Mouse (Mus musculus): Measurements from ENCODE around the gene Zpld1.

Zpld1 gene

GRCm38 (mm10) chr16:55297886-55298285, at the start of gene Zpld1:
Gene Zpld1, minus strand, starts transcription at chr16:55297986.
- in situ Hi-C loops (cut with MboI; ENCODE audit: unreplicated experiment in 2 of 2) = no loop called here

- in situ Hi-C loops (cut with MboI; ENCODE audit: unreplicated experiment in 2 of 2) = no loop called here
Observed at GRCm38 (mm10) chr16:55345644-55346043, 47.9 kb upstream of the Zpld1 start.

- in situ Hi-C loops (cut with MboI; ENCODE audit: unreplicated experiment in 2 of 2) = no loop called here
Observed at GRCm38 (mm10) chr16:55321542-55322514, 24.0 kb upstream of the Zpld1 start.

GRCm38 (mm10) chr16:55316996-55317395, 19.2 kb upstream of the Zpld1 start:
- in situ Hi-C loops (cut with MboI; ENCODE audit: unreplicated experiment in 2 of 2) = no loop called here

GRCm38 (mm10) chr16:55312106-55312505, 14.3 kb upstream of the Zpld1 start:
- in situ Hi-C loops (cut with MboI; ENCODE audit: unreplicated experiment in 2 of 2) = no loop called here

- in situ Hi-C loops (cut with MboI; ENCODE audit: unreplicated experiment in 2 of 2) = no loop called here
Observed at GRCm38 (mm10) chr16:55282696-55283095, 15.1 kb downstream of the Zpld1 start.

- in situ Hi-C loops (cut with MboI; ENCODE audit: unreplicated experiment in 2 of 2) = no loop called here
Observed at GRCm38 (mm10) chr16:55277447-55277846, 20.3 kb downstream of the Zpld1 start.

- in situ Hi-C loops (cut with MboI; ENCODE audit: unreplicated experiment in 2 of 2) = no loop called here
Observed at GRCm38 (mm10) chr16:55265281-55265680, 32.5 kb downstream of the Zpld1 start.

- in situ Hi-C loops (cut with MboI; ENCODE audit: unreplicated experiment in 2 of 2) = no loop called here
Observed at GRCm38 (mm10) chr16:55260862-55261574, 36.8 kb downstream of the Zpld1 start.

- in situ Hi-C loops (cut with MboI; ENCODE audit: unreplicated experiment in 2 of 2) = no loop called here
Observed at GRCm38 (mm10) chr16:55259719-55260118, 38.1 kb downstream of the Zpld1 start.

GRCm38 (mm10) chr16:55240996-55241395, 56.8 kb downstream of the Zpld1 start:
- in situ Hi-C loops (cut with MboI; ENCODE audit: unreplicated experiment in 2 of 2) = no loop called here

GRCm38 (mm10) chr16:55228995-55229622, 68.7 kb downstream of the Zpld1 start:
- in situ Hi-C loops (cut with MboI; ENCODE audit: unreplicated experiment in 2 of 2) = no loop called here

GRCm38 (mm10) chr16:55203945-55204344, 93.8 kb downstream of the Zpld1 start:
- in situ Hi-C loops (cut with MboI; ENCODE audit: unreplicated experiment in 2 of 2) = loop anchor here (25.0 kb wide), 2 partner anchors 658 to 1508 kb away; partner anchors contain the start of gene Tfg (in 1 of the 2)

GRCm38 (mm10) chr16:55190397-55190796, 107.4 kb downstream of the Zpld1 start:
- in situ Hi-C loops (cut with MboI; ENCODE audit: unreplicated experiment in 2 of 2) = no loop called here

GRCm38 (mm10) chr16:55185370-55185769, 112.4 kb downstream of the Zpld1 start:
- in situ Hi-C loops (cut with MboI; ENCODE audit: unreplicated experiment in 2 of 2) = no loop called here
